Mouse (Mus musculus) spleen, postnatal 10 days (tissue): Measurements from ENCODE around the gene Klk1b3.
A peak's percentile ranks its signal among the peaks of the same experiment; 100 is the strongest.
"Not testable (repeated sequence)": the region's sequence is repeated elsewhere in the genome, so short reads cannot be mapped to it uniquely, and the experiment has no call there.

ENCODE experiments used
- DNase-seq, 2 experiments: peaks; one replicate each; pipeline ENCODE4 v3.0.0; 2021 to 2022; ENCODE audit warnings: low spot score in 2 of 2

Klk1b3 gene

DNA sequence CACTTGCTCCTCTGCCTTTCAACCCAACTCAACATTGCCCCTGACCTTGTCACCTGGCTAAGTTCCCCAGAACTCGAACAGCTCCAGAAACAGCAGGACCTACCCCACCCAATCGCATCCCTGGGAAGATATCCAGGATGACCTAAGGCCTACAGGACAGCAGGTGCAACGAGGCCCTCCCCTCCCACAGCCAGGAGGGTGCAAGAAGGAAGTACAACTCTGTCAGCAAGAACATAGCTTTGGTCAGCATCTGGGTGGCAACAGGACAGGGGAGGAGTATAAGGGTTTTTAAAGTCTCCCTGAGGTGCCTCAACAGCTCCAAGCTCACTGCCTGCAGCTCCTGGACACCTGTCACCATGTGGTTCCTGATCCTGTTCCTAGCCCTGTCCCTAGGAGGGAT, at the start of gene Klk1b3:
Gene Klk1b3, plus strand, starts transcription at position 301 of the 400 bp plus-strand sequence.
- DNase-seq: no peak

DNA sequence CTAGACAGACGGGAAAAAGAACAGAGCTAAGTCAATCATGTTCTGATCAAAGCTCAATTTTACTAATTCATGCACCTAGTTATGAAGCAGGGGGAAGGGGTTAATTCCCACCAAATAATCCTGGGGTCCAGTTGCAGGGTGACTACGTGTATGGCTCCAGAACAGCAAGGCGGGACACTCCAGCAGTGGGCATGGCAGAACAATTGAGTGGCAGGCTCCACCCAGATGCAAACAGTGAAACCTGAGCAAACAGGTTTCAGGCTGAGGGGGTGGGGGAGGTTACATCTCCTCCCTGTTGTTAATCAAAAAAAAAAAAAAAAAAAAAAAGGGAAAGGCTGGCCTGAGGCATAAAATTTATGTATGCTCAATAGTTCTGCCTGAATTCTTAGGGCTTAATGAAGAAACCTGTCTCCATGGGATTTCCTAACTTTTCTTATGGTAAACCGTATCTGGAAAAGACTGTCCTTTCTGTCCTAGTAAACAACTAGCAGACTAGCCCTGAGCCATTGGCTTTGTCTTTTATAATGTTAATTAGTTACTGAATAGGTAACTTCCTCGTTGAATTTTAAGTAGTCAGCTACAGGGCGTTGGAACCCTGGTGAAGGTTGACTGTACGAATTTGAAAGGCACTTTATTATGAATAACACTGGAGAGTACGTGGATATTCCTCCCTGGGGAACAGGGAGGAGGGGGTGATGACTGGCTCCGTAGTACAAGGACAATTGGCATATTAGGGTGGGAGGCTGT, 18.5 kb upstream of the Klk1b3 start:
- DNase-seq: no peak

DNA sequence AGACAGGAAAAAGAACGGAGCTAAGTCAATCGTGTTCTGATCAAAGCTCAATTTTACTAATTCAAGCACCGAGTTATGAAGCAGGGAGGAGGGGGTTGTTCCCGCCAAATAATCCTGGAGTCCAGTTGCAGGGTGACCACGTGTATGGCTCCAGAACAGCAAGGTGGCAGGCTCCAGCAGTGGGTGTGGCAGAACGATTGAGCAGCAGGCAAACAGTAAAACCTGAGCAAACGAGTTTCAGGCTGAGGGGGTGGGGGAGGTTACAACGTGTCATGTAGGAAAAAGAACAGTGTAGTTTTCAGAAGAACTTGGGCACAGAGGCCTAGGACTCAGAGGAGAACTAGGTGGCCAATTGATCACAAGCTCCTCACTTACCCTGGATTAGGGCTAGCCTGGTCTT, 11.5 kb upstream of the Klk1b3 start:
- DNase-seq: not testable (repeated sequence)

DNA sequence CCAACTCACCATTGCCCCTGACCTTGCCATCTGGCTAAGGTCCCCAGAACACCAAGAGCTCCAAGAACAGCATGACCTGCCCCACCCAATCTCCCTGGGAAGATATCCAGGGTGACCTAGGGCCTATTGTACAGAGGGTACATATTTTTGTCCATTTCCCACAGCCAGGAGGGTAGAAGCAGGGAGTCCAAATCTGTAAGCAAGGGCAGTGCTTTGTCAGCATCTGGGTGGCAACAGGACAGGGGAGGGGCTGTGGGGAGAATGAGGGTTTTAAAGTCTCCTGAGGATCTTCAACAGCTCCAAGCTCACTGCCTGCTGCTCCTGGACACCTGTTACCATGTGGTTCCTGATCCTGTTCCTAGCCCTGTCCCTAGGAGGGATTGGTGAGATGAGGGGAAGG, 10.1 kb upstream of the Klk1b3 start, which contains the start of gene Klk1b24:
Gene Klk1b24, plus strand, starts transcription at position 301 of the 400 bp plus-strand sequence.
- DNase-seq: not testable (repeated sequence)

DNA sequence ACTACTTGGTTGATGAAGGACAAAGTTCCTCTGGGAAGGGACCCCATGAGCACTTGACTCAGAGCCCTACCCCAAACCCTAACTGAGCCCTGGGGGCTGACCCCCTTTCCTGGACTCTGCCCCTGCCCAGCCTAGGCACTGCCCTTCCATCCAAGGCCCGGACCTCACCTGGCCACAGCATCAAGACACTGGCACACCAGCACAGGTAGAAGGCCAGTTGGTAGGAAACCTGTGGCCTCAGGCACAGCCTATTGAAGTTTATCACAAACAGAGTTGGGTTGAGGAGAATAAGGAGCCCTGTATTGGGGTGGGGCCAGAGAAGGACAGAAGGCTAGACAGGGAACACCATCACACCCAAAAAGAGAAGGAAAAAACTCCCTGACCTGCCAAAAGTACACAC, 4.5 kb upstream of the Klk1b3 start:
- not testable (repeated sequence) for DNase-seq

DNA sequence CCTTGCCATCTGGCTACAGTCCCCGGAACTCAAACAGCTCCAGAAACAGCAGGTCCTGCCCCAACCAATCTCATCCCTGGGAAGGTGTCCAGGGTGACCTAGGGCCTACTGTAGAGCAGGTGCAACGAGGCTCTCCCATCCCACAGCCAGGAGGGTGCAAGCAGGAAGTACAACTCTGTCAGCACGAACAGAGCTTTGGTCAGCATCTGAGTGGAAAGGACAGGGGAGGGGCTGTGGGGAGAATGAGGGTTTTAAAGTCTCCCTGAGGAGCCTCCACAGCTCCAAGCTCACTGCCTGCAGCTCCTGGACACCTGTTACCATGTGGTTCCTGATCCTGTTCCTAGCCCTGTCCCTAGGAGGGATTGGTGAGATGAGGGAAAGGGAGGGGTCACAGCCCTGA, 9.1 kb downstream of the Klk1b3 start, which contains the start of gene Klk1b4:
Gene Klk1b4, plus strand, starts transcription at position 301 of the 400 bp plus-strand sequence.
- not testable (repeated sequence) for DNase-seq

DNA sequence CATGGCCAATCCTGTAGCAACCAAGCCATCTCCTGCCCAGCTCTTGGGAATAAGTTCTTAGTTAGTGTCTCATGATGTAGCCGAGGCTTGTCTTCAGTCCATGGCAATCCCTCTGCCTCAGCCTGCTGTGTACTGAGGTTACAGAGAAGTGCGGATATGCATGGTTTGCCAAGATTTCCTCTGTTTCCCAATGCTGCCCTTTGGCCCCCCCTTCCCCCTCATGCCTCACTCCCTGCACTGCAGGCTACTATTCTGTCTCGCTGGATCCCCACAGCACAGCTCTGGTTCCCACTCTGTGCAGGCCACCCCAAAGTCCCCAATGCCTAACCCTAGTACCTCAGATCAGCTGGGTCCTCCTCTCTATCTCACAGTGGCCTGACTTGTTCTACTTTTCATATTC, 10.3 kb downstream of the Klk1b3 start:
- DNase-seq: no peak

DNA sequence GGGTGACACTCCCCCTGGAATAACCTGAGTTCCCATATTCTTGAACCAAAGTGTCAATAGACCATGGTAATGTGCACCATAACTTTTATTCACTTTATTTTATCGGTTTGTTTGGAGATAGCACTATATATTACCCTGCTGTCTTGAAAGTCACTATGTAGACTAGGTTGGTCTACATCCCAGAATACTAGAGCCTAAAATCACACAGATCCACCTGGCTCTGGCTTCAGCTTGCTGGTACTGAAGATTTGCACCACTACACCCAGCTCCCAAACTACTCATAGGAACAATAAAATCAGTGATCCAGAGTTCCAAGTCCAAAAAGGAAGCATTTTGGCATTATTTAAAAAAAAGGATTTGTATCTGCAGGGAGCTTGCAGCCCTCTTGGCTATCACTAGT, 17.7 kb downstream of the Klk1b3 start, which contains the start of gene Klk1b5:
Gene Klk1b5, plus strand, starts transcription at position 301 of the 400 bp plus-strand sequence.
- no peak for DNase-seq

DNA sequence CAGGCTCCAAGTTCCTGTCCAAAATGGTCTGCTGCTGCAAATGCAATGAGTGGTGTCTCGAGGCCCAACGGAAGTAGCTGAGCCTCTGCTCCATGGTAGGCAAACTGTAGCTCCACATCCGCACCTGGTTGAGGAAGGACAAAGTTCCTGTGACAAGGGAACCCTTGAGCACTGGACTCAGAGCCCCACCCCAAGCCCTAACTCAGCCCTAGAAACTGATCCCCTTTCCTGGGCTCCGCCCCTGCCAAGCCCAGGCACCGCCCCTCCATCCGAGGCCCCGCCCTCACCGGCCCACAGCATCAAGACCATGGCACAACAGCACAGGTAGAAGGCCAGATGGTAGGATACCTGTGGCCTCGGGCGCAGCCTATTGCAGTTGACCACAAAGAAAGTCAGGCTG, 23.6 kb downstream of the Klk1b3 start:
- DNase-seq: not testable (repeated sequence)

DNA sequence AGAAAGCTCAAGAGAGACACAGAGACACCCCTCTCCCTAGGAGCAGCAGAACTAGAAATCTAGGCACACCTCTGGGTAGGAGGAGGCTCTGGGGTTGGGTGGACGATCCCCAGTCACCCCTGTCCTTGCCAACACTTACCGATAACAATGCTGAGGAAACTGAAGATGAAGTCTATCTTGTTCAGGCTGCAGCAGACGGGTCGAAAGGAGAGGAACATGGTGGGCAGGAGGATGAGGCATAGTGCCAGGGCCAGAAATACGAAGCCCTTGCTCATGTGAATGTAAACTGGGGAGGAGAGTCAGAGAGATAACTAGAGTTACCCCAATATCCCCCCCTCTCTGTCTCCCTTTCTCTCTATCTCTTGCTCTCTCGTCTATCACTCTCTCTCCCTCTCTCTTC, 24.3 kb downstream of the Klk1b3 start:
- not testable (repeated sequence) for DNase-seq

DNA sequence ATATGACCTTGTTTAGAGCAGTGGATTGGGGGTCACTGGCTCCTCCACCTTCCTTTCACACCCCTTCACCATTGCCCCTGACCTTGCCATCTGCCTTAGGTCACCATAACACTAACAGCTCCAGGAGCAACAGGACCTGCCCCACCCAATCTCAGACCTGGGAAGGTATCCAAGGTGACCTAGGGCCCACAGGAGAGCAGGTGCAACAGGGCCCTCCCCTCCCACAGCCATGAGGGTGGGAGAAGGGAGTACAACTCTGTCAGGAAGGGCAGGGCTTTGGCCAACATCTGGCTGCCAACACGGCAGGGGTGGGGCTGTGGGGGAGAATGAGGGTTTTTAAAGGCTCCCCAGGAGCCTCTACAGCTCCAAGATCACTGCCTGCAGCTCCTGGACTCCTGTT, 27.1 kb downstream of the Klk1b3 start, which contains the start of gene Klk1:
Gene Klk1, plus strand, starts transcription at position 285 of the 400 bp plus-strand sequence.
- no peak for DNase-seq

DNA sequence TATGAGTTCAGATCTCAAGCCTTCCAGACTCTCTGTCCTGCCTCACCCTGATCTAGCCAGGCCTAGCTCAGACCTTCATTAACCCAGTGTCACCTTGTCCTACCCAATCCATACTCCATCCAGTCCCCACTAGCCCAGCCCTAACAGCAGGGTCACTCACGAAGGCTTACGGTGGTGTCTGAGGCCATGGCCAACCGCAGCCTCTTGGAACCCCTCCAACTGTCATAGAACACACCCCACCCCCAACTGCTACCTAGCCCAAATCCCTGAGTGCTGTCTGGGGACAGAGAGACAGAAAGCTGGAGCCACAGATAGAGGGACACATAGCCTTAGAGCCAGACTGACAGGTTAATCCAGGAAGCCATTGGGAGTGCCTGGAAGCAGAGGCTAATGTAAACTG, 37.9 kb downstream of the Klk1b3 start, which contains the start of gene Gm36864:
Gene Gm36864, plus strand, starts transcription at position 269 of the 400 bp plus-strand sequence.
- DNase-seq: no peak

DNA sequence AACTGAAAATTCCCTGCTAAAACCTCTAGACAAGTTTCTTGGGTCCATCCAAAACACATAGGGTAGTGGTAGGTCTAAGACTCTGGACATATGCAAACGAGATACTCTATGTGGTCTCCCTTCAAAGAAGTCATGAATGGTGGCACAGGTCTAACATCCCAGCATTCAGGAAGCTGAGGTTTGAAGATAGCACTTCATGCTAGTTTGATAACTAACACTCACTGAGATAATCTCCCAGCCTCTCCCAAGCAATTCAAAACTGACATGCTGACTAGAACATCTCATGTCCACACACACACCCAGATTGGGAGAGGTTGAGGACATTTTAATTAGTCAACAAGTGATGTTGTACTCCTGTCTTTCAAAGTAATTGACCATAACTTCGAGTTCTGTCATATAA, 41.9 kb downstream of the Klk1b3 start:
- no peak for DNase-seq

DNA sequence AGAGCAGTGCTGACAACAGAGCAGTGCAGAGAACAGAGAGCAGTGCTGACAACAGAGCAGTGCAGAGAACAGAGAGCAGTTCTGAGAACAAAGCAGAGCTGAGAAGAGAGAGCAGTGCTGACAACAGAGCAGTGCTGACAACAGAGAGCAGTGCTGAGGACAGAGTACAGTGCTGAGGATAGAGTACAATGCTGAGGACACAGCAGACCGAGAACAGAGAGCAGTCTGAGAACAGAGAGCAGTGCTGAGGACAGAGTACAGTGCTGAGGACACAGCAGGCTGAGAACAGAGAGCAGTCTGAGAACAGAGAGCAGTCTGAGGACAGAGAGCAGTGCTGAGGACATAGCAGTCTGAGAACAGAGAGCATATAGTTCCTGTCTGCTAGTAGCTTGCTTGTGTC, 42.7 kb downstream of the Klk1b3 start:
- DNase-seq: no peak

DNA sequence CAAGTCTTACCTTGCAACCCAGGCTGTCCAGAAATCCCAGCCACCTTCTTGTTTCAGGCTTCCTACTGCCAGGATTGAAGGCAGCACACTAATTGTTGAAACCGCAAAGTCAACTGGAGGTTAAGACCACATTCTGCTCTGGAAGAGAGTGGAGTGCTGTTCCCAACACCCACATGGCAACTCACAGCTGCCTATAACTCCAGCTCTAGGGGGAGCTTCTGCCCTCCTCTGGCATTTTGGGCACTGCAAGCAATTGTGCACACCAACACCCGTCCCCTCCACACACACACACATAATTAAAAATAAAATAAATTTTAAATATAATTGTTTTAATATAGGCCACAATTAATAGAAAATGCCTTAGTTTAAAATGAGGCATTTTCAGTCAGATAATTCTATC, 43.2 kb downstream of the Klk1b3 start:
- DNase-seq: no peak

DNA sequence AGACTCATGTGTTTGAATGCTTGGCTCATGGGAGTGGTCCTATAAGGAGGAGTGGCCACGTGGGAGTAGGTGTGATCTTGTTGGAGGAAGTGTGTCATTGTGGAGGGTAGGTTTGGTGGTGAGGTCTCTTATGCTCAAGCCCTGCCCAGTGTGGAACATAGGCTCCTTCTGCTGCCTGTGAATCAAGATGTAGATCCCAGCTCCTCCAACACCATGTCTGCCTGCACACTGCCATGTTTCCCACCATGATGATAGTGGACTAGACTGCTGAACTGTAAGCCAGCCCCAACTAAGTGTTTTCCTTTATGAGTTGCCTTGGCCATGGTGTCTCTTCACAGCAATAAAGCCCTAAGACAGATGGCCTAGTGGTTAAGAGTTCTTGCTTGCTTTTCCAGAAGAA, 46.1 kb downstream of the Klk1b3 start:
- DNase-seq: no peak

DNA sequence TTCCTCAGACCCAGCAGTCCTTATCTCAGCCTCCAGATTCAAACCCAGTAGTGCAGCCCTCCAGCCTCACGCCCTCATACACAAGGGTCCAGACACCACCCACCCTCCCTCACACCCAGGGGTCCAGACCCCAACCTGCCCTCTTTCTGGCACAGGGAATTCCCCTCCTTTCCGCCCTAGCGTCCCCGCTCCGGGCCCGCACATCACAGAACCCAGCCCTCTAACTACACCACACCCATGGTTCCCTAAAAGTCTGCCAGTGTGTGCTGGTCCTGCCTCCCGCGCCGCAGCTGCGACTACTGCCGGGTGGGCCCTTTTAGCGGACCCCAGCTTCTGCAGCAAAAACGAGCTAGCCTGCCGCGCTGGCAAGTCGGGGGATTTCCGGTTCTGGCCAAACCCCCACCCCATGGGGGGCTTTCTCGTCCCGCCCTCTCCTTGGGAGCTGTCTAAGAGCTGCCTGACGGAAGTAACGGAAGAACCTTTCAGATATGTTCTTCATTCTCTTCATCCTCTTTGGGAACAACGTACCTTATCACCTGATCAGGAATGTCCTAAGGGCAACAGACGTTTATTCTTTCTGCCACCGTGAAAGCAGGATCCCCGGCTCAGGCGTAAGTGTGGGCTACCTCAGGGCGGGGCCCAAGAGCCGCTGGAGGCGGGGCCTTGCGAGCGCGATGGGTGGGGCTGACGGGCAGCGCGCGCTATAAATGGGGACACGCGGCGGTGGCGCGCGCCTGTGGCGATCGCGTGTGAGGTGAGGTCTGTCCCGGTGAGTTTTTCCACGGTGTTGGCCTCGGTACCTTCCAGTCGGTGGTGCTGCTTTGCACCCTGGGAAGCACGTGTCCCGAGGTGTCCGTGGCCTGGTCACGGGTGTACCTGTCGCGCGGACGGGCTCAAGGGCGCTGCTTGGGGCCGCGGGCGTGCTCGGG, 48.3 kb downstream of the Klk1b3 start, which contains the start of the genes 1700028J19Rik and 2410002F23Rik:
Gene 1700028J19Rik, minus strand, starts transcription at position 641 of the 929 bp plus-strand sequence.
Gene 2410002F23Rik, plus strand, starts transcription at position 668 of the 929 bp plus-strand sequence.
- peak; percentile 93 to 96 for DNase-seq

DNA sequence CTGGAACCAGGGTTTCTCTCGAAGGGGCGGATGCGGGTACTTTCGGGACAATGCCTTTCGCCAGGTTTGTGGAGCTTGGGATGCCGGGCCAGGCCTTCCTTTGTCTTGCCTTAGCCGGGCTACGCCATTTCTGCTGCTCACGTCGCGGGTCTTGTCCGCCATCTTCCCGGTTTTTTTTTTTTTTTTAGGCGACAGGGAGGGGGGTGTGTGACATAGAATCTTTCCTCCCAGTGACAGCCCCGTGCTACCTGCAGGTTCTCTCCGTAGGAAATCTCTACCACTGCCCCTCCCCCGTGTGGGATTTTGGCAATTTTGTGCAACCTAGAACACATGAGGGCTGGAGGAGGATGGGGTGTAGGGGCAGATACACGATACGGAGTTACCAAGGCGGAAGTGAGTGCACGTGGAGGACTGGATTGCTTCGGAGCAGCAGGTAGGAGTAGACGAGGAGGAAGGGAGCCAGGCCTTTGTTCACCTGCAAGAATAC, 49.0 kb downstream of the Klk1b3 start:
- no peak for DNase-seq

DNA sequence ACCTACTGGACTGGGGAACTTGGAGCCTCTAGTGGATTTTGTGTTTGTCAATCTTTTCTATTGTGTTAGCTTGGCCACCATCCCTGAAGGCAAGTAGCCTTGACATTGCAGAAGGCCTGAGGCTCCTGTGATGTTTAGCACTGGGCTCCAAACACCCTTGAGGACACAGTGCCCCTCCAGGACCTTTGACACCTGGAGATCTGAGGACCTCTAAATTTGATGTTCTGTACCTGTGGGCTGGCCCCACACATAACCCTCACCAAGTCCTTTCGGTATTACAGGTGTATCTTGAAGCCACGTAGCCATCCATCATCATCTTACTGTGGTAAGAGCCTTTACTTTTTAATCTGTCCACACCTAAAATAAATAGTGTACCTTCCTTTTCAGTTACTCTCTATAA, 50.0 kb downstream of the Klk1b3 start:
- no peak for DNase-seq

DNA sequence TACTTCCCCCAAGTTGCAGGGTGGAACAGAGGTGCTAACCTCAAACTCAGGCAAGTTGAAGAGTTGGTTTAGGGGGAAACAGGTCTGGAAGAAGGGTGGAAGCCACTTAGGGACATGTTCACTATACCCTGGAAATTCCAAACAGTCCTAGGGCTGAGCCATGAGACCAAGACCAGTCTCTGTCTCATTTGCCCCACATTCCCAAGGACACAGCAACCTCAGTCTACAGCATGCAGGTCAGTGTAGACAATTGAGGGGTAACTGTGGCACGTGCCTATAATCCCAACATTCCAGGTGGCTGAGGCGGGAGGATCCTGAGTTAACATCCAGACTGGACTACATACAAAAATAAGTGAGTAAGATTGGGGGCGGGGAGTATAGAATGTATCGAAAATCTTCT, 51.3 kb downstream of the Klk1b3 start:
- DNase-seq: no peak

DNA sequence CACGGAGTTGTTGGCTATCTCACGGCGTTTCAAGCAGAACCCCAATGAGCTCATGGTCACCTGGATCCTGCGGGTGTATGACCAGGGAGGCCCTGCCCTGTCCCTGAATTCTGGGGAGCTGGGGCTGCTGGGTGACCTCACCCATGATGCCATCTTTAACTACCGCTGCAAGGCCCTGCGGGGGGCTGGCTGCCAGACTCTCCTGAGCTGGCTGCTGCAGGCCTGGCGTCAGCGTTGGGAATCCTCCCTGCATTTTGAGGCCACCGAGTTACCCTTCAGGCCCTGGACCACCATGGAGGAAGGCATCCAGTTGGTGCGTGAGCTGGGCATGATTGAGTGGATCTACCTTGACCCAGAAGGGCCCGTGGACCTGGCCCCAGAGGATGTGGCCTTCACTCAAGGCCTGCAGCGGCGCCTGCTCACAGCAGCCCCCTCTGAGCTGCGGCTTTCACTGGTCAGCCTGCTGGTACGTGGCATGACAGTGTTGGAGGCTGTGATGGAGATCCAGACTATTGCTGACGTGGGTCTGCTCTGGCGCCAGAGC, 52.8 kb downstream of the Klk1b3 start:
- DNase-seq: not testable (repeated sequence)
